Mouse (Mus musculus) hindbrain, embryonic 11.5 days (tissue): ENCODE data around the gene Nudt22. TPM values are rescaled to one million over a fixed set of nuclear protein-coding genes. Genes with fewer than 3 reads are reported as not detected.
A peak's percentile ranks its signal among the peaks of the same experiment; 100 is the strongest.

ENCODE experiments used
- ATAC-seq: fragments of 200-750 bp; cut with Nextera tagmentation; 2 replicates; pipeline ENCODE4 v1.8.0; 2017; ENCODE audit warnings: mild to moderate bottlenecking, moderate TSS enrichment, moderate library complexity; ENCODE audit not compliant: low FRiP score
- DNase-seq: peaks from one replicate; pipeline ENCODE4 v3.0.0-alpha.2; 2015; ENCODE audit warnings: low spot score
- H3K27ac ChIP-seq: fragments of 300-500 bp; sonication (generic); 2 replicates; pipeline ENCODE4 v1.5.1; 2014; ENCODE audit warnings: mild to moderate bottlenecking, low read depth, low read length
- H3K27me3 ChIP-seq: fragments of 300-500 bp; sonication (generic); 2 replicates; pipeline ENCODE4 v1.6.1; 2014; ENCODE audit warnings: mild to moderate bottlenecking, low read length, moderate library complexity, mixed read lengths; ENCODE audit not compliant: control insufficient read depth, insufficient read depth
- H3K36me3 ChIP-seq: fragments of 300-500 bp; sonication (generic); 2 replicates; pipeline ENCODE4 v1.6.1; 2014; ENCODE audit warnings: mild to moderate bottlenecking, low read length, moderate library complexity, mixed read lengths; ENCODE audit not compliant: control insufficient read depth, insufficient read depth
- H3K4me1 ChIP-seq: fragments of 300-500 bp; sonication (generic); replicated peaks from 2 replicates; pipeline ENCODE4 v1.6.1; 2014; ENCODE audit warnings: low read length, mixed read lengths; ENCODE audit not compliant: control insufficient read depth, insufficient read depth
- H3K4me2 ChIP-seq: fragments of 300-500 bp; sonication (generic); replicated peaks from 2 replicates; pipeline ENCODE4 v1.6.1; 2014; ENCODE audit warnings: mild to moderate bottlenecking, low read depth, low read length
- H3K4me3 ChIP-seq: fragments of 300-500 bp; sonication (generic); 2 replicates; pipeline ENCODE4 v1.5.1; 2014; ENCODE audit warnings: low read depth, low read length
- H3K9ac ChIP-seq: fragments of 300-500 bp; sonication (generic); 2 replicates; pipeline ENCODE4 v1.6.1; 2014; ENCODE audit warnings: low read depth, low read length
- H3K9me3 ChIP-seq: fragments of 300-500 bp; sonication (generic); 2 replicates; pipeline ENCODE4 v1.6.1; 2016; ENCODE audit warnings: low read length; ENCODE audit not compliant: control insufficient read depth
- WGBS: fragments of 180-500 bp; shearing (Covaris S2); extraction: QIAGEN DNeasy Blood & Tissue Kit; methylation state at CpG from one replicate; pipeline ENCODE4 v1.1.7; 2014; 5-methylcytosine and 5-hydroxymethylcytosine counted together
- polyA plus RNA-seq: library from polyadenylated mRNA; unstranded; fragments of >200 nt; fragmentation: Nextera tagmentation; extraction: Ambion mirVana; gene quantifications from 2 replicates; pipeline ENCODE4 v1.2.1, GENCODE M21; 2014

Nudt22 gene
- polyA plus RNA-seq, 1 experiment from 2014 or later, result 19.3 TPM

DNA sequence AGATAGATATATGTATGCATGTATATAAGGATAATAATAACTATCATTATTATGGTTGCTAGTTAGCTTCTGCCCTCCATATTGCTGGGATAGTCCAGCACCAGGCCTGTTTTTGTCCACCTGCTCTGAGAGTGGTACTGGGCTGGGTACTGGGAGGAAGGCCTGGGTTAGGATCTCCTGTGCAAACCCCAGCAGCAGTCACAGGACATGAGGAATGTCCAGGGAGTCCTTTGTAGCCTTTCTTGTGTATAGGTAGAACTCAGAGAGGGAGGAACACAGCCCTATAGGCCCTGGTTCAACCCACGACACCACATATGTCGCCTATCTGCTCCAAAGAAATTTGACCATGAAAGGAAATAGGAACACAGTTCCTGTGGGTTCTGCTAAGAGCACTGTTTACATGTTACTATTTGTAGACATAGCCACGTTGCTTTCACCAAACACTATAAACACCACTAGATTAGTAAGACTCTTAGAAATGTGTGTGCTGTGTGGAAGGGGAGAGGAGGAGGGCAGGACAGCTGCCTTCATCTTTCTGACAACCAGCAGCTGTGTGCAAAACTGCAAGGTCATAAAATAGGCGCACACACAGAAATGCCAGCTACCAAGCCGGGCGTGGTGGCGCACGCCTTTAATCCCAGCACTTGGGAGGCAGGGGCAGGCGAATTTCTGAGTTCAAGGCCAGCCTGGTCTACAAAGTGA, 11.1 kb upstream of the Nudt22 start:
- no peaks in the 10 kb centered on the region for H3K36me3 ChIP-seq
- H3K4me3 ChIP-seq, result no peak overlapping the region
- no peak overlapping the region for H3K27ac ChIP-seq
- WGBS, result 89% methylated on average over 8 of the region's 9 CpGs
- no peak for ATAC-seq
- H3K4me2 ChIP-seq, result no peak overlapping the region
- no peak overlapping the region for H3K9ac ChIP-seq
- no peaks in the 10 kb centered on the region for H3K27me3 ChIP-seq
- H3K9me3 ChIP-seq, result no peaks in the 10 kb centered on the region
- no peaks in the 10 kb centered on the region for H3K4me1 ChIP-seq
- no peak for DNase-seq

DNA sequence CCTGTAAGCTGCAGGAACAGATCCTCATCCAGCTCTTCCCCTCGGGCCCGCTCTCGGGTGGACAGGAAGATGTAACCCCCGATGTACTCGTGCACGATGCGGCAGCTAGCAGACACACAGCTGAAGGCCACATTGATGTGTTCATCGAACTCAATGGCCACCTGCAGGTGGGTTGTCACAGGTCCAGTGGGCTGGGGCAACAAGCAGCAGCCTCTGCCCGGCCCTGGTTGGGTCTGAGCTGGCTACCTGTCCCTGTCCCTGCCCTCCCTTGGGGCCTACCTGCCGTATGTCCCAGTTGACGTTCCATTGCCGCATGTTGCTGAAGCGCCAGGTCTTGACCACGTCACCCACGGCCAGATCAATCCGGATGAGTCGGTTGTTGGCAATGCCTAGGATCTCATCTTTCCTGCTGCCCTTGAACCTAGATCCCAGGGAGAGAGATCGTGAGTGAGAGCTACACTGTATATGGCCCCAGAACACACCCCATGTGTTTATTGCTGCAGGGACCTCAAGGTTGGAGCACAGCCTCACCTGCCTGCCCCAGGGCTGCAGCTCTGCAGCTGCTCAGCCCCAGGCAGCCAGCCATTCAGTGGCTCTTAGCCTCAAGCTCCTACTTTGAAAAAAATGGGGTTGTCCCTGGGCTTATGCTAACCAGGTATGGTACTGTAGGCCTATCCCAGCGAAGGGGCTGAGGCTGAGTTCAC, 3.6 kb upstream of the Nudt22 start:
- Histone ChIP-seq H3K4me1 (peaks cover 7% of the 10 kb centered on the region; the same call in 1 of the 2 replicates), H3K9ac (no peak overlapping the region), H3K27me3 (no peaks in the 10 kb centered on the region), H3K4me2 (no peak overlapping the region), H3K9me3 (no peaks in the 10 kb centered on the region), H3K27ac (no peak overlapping the region), H3K4me3 (no peak overlapping the region), H3K36me3 (0 out of 2 replicates have a peak, but pooled peaks cover 4% of the 10 kb centered on the region)
- ATAC-seq (no peak), DNase-seq (no peak)
- WGBS, result 93% methylated on average over 19 of the region's 19 CpGs

DNA sequence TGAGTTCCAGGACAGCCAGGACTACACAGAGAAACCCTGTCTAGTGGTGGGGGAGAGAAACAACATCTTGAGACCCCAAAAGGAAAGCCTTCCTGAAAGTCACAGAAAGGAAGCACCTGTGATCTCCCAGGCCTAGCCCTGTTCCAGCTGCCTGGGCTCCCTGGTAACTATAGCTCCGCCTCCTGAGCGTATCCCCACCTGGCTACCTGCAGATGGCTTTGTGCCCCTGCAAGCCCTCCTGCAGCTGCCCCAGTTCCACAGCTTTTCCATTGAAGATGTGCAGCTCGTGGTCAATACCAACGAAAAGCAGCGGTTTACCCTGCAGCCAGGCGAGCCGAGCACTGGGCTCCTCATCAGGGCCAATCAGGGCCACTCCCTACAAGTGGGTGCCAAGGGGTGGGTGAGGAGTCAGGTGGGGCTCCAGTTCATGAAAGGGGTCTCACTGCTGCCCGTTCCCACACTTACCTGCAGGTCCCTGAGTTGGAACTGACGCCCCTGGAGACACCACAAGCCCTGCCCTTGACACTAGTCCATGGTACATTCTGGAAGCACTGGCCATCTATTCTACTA, 1.9 kb upstream of the Nudt22 start:
- H3K4me3 ChIP-seq, result no peak overlapping the region
- no peak overlapping the region for H3K9ac ChIP-seq
- no peak overlapping the region for H3K27ac ChIP-seq
- no peak overlapping the region for H3K4me2 ChIP-seq
- H3K9me3 ChIP-seq, result no peaks in the 10 kb centered on the region
- ATAC-seq (no peak), DNase-seq (no peak)
- no peaks in the 10 kb centered on the region for H3K27me3 ChIP-seq
- 84% methylated on average over 9 of the region's 9 CpGs for WGBS
- peaks cover 10% of the 10 kb centered on the region; the same call in 1 of the 2 replicates for H3K4me1 ChIP-seq
- 0 out of 2 replicates have a peak, but pooled peaks cover 4% of the 10 kb centered on the region for H3K36me3 ChIP-seq

DNA sequence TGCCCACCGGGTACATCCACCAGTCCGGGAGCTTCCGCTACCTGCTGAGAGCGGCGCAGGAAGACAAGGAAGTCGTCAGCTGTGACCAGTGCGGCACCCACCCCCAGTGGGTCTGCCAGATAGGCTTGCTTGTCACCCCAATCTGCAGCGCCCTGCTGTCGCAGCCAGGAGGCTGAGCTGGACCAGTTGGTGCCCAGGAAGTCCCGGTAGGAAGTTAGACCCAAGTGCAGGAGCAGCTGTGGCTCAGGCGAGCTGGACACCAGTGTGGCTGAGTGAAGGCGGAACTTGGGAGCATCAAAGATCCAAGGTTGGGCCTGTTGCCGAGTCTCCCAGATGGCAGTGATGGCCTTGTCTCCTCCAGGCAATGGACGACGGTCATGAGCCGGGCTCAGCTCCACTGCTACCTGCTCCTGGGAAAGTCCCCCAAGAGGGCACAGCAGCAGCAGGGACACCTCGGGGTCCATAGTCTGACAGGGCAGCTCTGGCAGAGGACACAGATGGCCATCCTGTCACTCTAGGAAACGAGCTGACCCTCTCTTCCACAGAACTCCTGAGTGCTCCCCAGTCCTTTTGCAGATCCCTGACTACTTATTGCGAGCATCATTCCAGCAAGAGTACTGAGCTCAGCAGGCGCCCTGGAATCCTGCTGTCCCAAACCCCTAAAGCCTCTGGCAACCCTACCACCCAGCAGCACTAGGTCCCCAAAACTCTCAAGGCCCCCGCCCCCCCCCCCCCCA, 494 bp downstream of the Nudt22 start:
- Histone ChIP-seq H3K36me3 (0 out of 2 replicates have a peak, but pooled peaks cover 4% of the 10 kb centered on the region), H3K4me1 (peaks cover 10% of the 10 kb centered on the region), H3K4me2 (peak overlapping the region; percentile 78), H3K4me3 (peak overlapping the region; percentile 52), H3K27ac (no peak overlapping the region), H3K9me3 (no peaks in the 10 kb centered on the region), H3K9ac (peak overlapping the region; percentile 61), H3K27me3 (no peaks in the 10 kb centered on the region)
- WGBS, result 49% methylated on average over 21 of the region's 21 CpGs
- no peak for DNase-seq
- ATAC-seq, result no peak

- Histone ChIP-seq H3K36me3 (0 out of 2 replicates have a peak, but pooled peaks cover 1% of the 10 kb centered on the region), H3K4me1 (peaks cover 10% of the 10 kb centered on the region), H3K27me3 (no peaks in the 10 kb centered on the region), H3K4me3 (no peak overlapping the region), H3K4me2 (0 out of 2 replicates have a peak overlapping the region, but pooled peaks have one; percentile 78), H3K9ac (no peak overlapping the region), H3K27ac (no peak overlapping the region), H3K9me3 (no peaks in the 10 kb centered on the region)
- DNase-seq, result no peak
- whole genome bisulfite sequencing, result 86% methylated on average over 8 of the region's 8 CpGs
- ATAC-seq, result no peak
Observed at GRCm38 (mm10) chr19:6994489-6994888, 1.4 kb downstream of the Nudt22 start.

DNA sequence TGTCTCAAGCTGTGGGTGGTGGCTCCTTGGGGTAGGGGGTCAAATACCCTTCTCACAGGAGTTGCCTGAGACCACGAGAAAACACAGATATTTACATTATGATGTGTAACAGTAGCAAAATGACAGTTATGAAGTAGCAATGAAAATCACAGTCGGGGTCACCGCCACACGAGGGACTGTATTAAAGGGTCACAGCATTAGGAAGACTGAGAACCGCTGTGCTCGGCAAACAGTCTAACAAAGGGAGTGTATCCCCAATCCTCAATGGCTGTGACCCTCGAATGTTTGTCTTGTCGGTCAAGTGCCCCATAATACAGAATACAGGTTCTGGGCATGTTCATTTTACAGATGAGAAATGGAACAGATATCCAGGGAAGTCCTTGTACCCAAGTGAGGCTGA, 1.9 kb downstream of the Nudt22 start:
- no peak overlapping the region for H3K9ac ChIP-seq
- H3K4me1 ChIP-seq, result peaks cover 10% of the 10 kb centered on the region
- H3K27me3 ChIP-seq, result no peaks in the 10 kb centered on the region
- no peaks in the 10 kb centered on the region for H3K36me3 ChIP-seq
- H3K27ac ChIP-seq, result no peak overlapping the region
- no peak overlapping the region for H3K4me3 ChIP-seq
- 89% methylated on average over 8 of the region's 8 CpGs for WGBS
- H3K4me2 ChIP-seq, result no peak overlapping the region
- no peak for ATAC-seq
- no peak for DNase-seq
- H3K9me3 ChIP-seq, result no peaks in the 10 kb centered on the region

DNA sequence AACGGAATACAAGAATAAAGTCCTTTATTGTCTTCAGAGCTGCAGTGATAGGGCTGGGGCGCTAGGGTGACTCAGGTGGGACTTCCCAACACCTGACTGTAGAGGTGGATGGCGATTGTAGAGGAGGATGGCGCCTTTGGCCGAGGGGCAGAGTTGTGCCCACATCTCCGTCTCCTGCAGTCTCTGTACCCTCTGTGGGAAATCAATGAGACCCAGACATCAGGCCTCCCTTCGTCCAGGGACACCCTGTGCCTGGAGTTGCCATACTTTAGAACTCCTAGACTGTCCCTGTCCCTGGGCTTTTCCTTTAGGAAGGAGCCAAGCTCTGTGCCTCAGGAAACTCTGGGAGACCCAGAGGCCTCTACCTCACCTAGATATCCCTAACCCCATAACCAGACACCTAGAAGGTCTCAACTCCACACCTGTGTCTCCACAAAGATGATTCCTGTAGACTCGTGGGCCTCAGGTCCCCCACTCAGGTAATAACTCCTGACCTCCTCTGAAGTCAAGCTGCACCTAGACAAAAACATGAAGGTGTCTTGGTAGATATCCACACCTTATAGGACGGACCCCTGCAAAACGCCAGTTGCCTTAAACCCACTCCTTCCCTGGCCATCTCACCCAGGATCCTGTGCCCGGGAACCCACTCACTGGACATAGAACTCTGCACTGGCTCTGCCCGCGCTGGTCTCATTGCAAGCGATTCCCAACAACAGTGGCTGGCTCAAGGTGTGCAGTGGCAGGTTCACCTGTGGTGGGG, 2.7 kb downstream of the Nudt22 start:
- Histone ChIP-seq H3K4me2 (peak overlapping the region; percentile 84), H3K9ac (peak overlapping the region; percentile 58), H3K27me3 (no peaks in the 10 kb centered on the region), H3K4me3 (peak overlapping the region; percentile 43), H3K27ac (peak overlapping the region; percentile 73), H3K36me3 (no peaks in the 10 kb centered on the region), H3K4me1 (peaks cover 10% of the 10 kb centered on the region), H3K9me3 (no peaks in the 10 kb centered on the region)
- ATAC-seq, result no peak
- WGBS, result 63% methylated on average over 14 of the region's 14 CpGs
- no peak for DNase-seq
